Mouse (Mus musculus) liver, adult (tissue): ENCODE measurements around the gene Abhd17a.

Source experiments
- GATA4 ChIP-seq: IDR thresholded peaks from 2 replicates; pipeline ENCODE4 v1.6.1; 2014; ENCODE audit warnings: mild to moderate bottlenecking, low read length; ENCODE audit not compliant: insufficient replicate concordance

The Abhd17a gene

DNA sequence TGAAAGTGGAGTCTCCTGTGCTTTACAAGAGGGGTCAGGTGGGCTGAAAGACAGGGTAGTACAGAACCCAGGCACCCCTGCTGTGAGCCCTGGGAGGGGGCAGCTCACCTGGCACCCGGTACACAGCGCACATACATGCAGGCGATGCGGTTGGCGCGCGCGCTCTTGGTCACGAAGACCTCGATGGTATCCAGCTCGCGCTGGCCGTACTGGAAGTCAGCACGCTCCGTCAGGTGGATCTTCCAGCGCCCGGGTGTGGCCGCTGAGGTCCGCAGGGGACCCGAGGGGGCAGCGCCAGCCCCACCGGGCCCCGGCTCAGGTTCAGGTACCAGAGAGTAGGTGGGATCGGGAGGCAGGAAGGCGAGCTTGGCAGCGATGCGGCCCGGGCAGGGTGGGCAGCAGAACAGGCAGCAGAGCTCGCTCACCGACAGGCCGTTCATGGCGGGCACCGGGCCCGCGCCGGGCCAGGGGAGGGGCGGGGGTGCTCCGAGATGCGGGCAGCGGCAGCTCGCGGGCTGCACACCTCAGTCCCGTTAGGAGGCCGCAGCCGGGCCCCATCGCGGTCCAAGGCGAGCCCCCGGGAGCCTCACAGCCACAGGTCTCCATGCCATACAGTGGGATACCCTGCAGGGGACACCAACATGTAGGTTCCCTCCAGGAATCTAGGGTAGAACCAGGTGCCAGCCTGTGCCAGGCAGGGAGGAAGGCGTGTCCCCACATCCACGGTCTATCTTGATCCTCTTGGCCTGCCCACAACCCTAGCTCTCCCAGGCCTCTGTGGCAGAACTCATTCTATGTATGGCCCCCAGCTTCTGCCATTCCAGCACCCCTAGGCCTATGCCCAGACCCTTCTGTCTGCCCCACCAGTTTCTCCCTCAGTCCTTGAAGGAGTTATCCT lies 3.5 kb downstream of the Abhd17a start:
- TF ChIP-seq GATA4 = no peak

DNA sequence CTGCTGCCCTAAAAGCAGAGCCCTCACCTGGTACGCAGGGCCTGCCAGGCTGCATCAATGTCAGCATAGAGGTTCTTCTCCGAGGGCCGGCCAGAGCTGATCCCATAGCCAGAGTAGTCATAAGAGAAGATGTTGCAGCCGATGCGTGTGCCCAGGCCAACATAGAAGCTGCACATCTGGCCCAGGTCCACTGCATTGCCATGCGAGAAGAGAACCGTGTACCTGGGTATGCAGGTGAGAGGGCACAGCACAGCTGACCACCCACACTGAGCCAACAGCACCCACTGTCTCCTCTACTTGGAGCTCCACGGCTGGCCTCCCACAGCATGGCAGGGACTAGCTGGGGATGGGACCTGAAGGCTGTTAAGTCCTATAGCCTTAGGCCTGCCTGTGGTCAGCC lies 4.6 kb downstream of the Abhd17a start:
- TF ChIP-seq GATA4 = no peak

DNA sequence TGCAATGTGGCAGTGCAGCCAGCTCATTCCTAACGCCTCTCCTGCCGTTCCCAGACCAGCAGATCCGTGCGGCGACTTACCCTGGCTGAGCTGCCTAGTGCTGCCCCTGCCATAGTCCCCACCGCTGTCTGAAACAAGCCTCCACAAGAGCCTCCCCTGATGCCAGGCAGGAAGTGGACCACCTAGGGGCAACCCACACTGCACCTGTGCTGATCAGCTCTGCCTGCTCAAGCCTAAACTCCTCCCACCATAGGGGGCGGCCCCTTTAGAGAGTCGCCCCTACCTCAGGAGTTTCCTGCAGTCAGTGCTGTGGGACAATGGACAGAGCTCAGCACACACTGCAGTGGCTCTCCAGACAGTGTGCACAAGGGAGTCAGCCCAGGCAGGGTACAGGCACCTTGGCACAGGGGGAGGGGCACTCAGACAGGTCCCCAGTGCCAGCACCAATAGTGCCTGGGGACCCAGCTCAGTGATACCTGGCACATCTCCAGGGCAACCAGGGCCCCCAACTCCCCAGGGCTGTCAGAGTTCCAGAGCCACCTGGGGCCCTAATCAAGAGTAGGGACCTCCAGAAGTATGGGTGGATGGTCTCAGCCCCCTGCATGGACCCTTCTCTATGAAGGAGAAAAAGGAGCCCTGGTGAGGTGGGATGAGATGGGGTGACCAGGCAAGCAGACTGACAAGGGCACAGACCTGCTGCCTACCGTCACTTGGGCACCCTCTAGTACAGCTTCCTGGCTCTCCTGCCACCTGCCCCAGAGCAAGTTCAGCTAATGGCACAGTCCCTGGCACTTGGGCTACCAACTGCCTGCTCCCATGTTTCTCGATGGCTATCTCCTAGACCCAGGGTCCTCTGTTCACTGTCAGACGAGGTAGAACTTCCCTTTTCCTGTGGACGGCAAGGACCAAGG lies 5.2 kb downstream of the Abhd17a start:
- no peak for TF ChIP-seq GATA4

DNA sequence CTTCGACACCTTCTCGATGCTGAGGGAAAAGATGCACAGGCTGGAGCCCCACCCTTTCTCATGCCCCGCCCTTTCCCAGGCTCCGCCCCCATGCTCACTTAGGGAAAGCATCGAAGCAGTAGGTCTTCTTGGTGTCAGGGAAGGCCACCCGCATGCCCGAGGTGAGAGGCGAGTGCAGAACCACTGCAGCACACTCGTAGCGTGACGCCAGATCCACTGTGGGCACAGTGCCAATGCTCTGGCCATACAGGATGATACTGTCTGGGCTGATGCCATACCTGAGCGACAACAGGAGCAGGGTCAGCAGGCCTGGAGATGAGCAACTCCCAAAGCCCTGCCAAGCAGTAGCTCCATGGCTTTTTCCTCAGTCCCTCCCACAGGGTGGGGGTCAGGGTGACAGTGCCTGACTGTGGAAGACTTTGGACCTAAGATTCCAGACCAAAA lies 6.1 kb downstream of the Abhd17a start:
- no peak for TF ChIP-seq GATA4

DNA sequence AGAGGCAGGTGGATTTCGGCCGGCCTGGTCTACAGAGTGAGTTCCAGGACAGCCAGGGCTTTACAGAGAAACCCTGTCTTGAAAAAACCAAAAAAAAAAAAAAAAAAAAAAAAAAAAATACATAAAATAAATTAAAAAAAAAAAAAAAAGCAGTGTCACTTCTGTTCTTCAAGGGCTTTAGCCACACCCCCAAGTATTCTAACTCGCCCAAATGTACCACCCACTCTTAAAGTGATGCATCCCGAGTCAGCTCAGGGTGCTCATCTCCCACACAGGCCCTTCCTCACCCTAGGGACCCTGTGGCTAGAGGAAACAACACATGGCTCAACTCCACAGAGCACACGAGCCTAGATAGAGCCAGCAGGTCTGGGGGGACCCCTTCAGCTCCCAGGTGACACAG lies 7.1 kb downstream of the Abhd17a start:
- no peak for TF ChIP-seq GATA4

DNA sequence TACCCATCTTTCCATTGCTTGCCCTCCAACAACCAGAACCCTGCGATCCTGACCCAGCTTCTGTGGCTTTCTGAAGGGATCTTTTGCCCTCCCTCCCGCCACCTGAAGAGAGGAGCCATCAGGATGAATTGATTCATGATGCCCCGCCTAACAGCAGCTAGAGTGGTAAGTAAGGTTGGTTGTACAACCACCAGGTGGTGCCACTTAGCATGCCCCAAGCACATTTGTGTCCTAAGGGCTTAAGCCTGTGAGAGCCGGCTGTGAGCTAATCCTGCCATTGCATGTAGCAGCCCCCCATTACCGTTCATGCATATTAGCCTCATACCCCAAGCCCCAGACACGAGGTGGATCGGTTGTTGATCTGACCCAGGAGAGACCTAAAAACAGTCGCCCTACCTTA lies 11.2 kb downstream of the Abhd17a start:
- TF ChIP-seq GATA4 = no peak

DNA sequence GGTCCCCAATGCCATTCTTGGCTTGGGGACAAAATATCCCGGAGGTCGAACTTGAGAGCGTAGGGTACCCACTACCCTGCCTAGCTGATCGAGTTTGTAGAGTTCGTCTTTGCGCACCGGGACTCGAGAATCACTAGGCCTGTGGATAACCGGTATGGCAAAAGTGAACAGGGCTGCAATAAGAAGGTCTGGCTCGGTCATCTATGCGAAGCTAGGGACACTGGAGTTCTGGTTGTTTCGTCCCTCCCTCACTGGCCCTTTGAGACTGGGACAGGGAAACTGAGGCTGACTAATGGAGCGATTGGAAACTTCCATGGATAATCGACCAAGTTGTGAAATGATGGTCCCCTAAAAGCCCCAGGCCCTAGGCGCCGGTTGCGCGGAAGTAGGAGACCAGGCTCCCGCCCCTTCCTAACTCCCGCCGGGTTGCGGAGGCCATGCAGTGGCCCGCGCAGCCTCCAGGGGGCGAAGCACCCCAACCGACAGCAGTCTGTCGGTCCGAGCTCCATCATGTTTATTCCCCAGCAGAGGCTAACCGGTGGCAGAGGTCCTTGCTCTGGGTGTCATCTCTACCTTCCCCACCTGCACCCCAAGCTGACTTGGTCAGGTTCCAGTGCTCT lies 11.9 kb downstream of the Abhd17a start:
- no peak for TF ChIP-seq GATA4

DNA sequence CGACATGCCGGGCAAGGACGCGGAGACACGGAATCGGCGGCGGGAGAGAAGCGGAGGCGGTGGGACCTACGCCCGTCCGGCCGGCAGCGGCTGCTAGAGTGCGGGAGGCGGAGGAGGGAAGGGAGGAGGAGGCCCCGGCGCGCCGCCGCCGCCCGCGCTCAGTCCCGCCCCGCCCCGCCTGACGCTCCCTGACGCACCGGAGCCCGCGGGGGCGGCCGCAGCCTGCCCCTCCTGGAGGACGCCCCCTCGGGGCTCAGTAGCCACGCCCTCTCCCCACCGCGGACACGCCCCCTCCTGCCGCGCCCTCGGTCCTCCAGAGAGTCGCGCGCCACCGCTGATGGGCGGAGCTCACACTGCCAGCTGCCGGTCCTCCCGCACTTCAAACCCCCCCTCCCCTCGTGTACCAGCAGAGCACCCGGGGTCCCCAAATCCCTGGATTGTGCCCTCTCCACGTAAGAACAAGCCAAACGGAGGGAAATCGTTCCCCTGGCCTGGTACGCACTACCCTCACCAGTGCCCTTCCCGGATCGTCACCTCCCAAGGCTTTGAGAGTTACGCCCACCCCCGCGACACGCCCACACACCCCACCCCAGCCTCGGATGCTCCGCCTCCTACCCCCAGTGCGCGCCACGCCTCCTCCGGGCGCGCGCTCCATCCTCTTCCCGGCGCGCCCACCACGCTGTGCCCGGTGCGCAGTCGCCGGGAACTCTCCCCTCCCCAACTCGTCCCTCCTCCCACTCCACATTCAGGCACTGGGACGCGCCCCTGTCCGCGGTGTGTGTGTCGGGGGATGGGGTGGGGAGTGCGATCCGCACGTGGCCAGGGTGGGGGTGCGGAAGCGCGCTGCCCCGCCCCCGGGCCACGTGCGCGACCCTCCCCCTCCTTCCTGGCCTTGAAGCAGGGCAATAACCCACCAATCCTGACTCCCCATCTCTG lies 12.7 kb downstream of the Abhd17a start, which contains the start of gene Klf16:
Gene Klf16, minus strand, starts transcription at position 127 of the 936 bp plus-strand sequence.
- 0 out of 2 replicates have a peak, but pooled peaks have one; percentile 3 for TF ChIP-seq GATA4

DNA sequence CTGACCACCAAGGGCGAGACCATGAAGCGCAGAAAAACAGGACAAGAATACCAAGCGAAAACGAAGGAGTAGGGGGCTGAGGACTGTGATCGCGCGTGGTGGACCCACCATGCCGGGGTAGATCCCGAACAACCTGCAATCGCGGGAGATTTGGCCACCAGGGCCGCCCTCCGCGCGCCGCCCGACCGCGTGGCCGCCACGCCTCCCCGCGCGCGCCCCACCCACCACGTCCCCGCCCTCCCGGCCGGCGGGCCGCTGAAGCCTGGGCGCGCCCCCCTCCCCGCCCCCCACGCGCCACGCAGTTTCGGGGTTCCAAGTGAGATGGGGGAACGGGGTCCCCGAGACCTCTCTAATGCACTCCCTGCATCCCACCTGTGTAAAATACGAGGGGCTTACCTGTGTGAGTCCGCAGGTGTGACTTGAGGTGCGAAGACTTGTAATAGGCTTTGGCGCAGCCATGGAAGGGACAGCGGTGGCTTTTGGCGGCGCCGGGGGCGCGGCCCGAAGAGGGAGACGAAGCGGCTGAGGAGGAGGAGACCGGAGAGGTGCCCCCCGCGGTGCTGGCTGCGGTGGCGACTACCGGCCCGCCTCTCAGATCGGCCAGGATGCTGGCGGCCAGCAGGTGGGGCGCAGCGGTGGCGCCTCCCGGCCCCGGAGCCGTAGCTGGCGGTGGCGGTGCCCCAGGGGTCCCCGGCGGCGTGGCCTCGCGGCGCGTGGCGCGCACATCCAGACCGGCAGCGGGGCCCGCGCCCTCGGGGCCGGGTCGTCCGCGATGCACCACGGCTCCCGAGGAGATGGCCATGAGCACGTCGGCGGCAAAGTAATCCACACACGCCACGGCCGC lies 13.6 kb downstream of the Abhd17a start:
- no peak for TF ChIP-seq GATA4

DNA sequence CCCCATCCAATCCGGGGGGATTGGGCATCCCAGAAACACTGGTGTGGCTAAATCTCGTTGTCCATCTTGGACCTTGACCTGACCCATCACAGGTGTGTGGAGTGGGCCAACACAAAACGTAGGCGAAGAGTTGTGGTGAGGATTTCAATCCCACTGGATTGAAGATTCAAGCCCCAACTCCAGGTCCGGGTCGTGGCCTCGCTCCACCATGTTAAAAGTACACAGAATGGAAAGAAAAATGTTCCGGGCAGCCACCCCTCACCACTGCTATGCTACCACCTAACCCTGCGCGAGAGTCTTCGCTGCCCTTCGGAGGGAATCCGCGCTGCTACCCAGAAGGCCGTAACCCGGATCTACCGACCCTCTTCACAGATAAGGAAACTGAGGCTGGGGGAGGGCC lies 14.2 kb downstream of the Abhd17a start:
- no peak for TF ChIP-seq GATA4

DNA sequence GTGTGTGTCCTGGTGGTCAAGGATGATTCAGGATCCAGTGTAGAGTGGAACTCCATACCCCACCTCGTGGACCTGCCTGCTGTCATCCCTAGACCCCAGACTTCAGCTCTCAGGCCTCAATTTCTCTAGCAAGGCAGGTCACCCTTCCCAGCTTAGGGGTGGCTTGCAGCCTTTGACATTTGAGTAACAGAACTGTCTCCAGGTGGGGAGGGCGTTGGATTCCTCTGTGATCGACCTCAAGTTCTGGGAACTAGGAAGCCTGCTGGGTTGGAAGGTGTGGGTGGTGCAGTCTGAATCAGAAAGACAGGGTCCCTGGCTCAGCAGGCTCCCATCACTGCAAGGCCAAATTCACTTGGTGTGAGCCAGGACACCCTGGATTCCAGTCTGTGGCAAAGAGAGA lies 15.2 kb downstream of the Abhd17a start:
- no peak for TF ChIP-seq GATA4

DNA sequence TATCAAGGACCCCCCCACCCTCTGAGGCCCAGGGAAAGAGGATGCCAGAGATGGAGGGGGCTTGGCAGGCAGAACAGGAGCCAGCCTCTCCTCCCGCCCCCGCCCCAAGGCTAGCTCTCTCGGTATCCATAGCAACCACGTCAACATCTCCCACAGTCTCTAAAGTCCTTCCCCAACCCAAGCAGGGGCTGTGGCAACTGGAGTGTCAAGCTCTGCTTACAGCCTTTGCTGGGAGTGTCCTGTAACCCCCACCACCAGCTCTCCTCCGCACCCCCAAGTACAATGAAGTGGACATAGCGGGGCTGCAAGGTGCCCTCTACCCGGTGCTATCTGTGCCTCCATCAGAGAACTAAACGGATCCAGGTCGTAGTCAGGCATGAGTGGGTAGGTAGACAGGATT lies 16.2 kb downstream of the Abhd17a start:
- no peak for TF ChIP-seq GATA4

DNA sequence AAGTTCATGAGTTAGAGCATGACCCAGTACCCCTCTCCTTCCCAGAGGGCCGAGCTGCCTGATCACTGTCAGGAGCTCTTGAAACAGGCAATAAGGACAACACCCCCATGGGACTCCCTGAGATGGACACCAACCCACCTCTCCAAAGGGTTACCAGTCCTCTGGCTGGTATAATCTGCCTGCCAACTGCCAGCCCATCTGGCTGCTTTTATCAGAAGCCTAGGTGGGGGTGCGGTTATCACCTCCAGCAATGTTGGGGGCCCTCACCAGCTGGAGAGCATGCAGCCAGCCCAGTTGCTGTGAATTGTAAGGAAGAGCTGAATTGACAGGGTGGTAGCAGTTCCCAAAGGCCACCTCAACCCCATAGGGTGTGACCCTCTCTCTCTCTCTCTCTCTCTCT lies 17.7 kb downstream of the Abhd17a start:
- TF ChIP-seq GATA4 = no peak
